Mouse (Mus musculus) frontal cortex, postnatal 10 days (tissue): ENCODE results near the gene Tm9sf3.
A peak's percentile ranks its signal among the peaks of the same experiment; 100 is the strongest.

Source experiments
- DNase-seq, 2 experiments: peaks; one replicate each; pipeline ENCODE4 v3.0.0; 2022; ENCODE audit warnings: low spot score in 2 of 2, mixed read lengths in 1 of 2

Tm9sf3 gene

GRCm38 (mm10) chr19:41262712-41263629 is 826 bp downstream of the Tm9sf3 start:
- DNase-seq = peak; percentile 40 to 64

GRCm38 (mm10) chr19:41260736-41261135 is 3.1 kb downstream of the Tm9sf3 start:
- no peak for DNase-seq

GRCm38 (mm10) chr19:41259256-41259655 is 4.5 kb downstream of the Tm9sf3 start:
- no peak for DNase-seq

DNA sequence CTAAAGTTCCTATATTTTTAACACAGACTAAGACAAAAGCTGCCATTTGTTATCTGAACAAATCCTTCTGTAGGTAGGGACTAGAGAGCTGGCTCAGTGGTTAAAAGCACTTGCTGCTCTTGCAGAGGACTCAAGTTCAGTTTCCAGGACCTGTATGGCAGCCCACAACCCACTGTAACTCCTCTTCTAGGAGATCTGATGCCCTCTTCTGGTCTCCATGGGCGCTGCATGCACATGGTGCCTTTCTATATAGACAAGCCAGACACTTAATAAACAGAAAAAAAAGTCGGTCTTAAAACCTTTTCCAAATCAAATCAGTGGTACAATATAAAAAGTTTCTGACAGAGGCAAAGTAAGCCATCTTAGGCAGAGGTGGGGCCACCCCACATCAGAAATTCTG is 5.1 kb downstream of the Tm9sf3 start:
- DNase-seq = no peak

GRCm38 (mm10) chr19:41254584-41254983 is 9.2 kb downstream of the Tm9sf3 start:
- no peak for DNase-seq

GRCm38 (mm10) chr19:41248968-41249367 is 14.8 kb downstream of the Tm9sf3 start:
- no peak for DNase-seq

DNA sequence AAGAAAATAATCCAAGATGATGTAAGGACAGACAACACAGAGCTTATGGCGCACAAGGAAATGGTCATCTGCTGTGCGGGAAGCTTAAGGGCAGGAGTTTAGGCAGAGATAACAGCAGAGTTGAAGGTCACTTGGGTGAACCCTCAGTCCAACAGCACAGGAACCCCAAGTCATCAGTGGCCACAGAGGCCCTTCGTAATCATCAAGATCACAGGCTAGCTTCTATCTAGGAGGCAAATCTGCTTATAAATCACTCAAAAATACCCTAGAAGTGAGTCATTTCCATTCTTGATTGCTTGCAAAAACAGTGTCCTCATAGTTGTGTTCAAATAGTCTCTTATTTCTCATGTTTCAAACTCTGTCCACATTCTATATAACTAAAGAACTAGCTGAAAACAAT is 15.5 kb downstream of the Tm9sf3 start:
- no peak for DNase-seq

DNA sequence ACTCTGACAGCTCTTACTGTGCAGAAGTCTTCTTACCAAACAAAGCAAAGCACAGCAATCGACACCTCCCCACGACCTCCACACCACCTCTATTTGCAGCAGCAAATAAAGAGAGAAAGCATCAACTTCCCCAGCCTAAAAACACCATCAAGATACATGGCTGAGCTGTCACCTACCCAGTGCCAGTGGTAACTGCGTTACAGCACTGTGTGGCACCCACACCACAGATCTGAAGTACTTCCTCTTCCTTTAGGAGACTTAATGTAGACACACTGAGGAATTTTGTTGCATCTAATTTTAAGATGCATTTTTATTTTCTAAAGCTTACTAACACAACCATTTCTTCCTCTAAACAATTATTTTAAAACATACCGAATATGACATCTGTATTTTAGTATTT is 17.5 kb downstream of the Tm9sf3 start:
- DNase-seq = no peak

DNA sequence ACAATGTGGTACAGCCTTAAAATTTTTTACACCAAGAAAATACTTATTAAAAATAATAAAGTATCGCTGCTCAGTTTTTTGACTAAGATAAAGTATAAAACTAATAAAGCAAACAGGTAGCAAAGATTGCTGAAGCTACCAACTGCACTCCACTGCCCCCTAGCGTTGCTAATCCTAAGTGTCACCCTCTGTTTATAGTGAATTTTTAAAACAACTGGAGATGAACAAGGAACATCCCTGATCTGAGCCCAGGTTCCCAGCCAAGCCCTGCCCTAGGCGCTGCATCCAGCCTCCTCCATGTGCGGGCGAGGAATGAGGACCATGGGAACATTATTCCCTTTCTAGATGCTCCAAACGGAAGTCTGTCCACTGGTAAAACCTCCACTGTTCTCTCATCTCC is 19.2 kb downstream of the Tm9sf3 start:
- DNase-seq = peak in 1 of 2 experiments; percentile 42

- DNase-seq = no peak
Measured at GRCm38 (mm10) chr19:41241997-41242396, 21.8 kb downstream of the Tm9sf3 start.

DNA sequence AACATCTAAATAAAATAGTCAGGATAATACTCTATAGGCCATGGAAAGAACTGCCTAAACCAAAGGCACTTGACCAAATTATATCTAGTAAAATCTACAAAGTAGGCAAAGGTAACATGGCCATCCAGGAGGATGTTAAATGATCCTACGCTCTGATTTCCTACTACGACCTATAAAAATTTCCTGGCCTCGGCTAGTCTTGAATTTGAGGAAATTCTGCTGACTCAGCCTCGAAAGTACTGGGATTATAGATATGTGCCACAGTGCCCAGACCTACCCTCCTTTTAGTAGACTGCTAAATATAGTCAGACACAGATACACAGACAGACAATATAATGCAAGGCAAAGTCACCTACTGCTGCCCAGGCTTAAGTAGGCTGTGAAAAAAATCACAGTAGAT is 30.1 kb downstream of the Tm9sf3 start:
- no peak for DNase-seq

GRCm38 (mm10) chr19:41208326-41208725 is 55.5 kb downstream of the Tm9sf3 start:
- DNase-seq = no peak

DNA sequence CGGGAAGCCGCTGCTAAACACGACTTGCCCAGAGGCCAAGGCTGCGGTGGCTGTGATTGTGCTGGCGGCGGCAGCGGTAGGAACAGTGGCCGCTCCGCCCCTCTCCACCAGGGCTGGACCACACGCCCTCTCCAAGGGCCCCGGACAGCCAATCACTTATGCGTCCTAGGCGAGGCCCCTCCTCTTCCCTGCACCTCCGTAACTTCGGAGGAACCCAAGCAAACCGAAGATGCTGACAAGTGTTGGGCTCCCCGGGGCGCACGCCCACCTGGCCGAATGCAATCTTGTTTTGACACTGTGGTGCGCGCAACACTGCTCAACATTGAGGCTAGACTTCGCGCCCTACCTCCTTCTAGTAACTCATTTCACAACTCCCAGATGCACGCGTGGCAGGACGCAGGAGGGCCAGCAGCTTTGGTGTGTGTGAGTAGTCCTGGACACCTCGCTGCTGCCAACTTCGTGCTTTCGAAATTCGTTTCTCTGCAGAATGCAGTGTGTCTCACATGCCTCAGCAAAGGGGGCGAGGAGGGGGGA is 56.9 kb downstream of the Tm9sf3 start, which contains the start of gene Tll2:
Tll2 (minus strand) TSS at position 25 of the 534 bp plus-strand sequence.
- DNase-seq = peak in 1 of 2 experiments; percentile 26

DNA sequence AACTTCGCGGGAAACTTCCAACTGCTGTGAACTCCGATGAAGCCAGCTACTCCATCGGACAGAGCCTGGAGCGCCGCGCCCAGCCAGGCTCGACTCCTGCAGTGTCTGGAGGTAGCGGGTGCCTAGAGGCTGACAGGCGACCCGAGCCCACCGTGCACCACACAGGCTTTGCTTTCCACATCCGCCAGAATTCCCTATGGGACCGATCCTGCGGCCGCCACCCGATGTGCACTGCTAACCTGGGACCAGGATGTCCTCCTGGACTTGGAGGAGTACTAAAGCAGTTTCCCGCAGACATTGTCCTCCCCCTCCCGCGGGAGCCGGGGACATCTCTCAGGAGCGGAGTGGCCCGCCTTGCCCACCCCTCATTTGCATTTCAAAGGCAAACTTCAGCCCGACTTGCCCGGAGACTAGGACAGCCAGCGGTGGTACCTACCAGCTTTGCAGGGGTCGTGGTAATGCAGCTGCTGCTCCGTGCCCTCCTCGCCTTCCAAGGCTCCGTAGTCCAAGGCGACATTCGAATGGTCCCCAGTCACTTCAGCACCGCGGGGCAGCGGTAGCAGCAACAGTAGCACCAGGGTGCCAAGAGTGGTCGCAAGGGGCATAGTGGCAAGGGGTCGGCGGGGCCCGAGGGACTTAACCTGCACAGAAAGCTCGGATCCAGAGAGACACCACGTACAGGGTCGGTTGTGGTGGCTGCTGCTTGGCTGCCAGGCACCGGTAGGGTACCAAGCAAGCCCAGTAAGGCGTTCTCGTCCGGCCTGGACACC is 57.6 kb downstream of the Tm9sf3 start:
- DNase-seq = no peak

- DNase-seq = no peak
Measured at GRCm38 (mm10) chr19:41204159-41205081, 59.4 kb downstream of the Tm9sf3 start.

GRCm38 (mm10) chr19:41197606-41198005 is 66.2 kb downstream of the Tm9sf3 start:
- DNase-seq = peak; percentile 50 to 68

DNA sequence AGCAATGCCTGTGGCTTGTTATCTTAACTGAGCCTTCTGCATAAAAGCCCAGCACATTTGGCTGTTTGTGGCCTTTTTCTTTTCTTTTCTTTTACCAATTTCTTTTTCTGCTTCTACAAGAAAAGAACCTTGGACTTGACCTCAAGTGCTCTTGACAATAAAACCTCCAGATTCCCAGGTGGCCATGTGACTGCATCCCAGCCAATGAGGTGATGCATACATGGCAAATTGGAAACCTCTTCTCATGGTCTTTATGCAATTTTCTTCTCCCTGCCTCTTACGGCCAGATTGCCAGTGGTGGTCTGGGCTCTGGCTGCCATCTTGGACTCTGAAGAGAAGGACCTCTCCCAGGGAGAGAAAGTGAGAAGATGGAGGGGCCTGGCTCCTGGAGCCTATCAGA is 70.4 kb downstream of the Tm9sf3 start:
- no peak for DNase-seq

DNA sequence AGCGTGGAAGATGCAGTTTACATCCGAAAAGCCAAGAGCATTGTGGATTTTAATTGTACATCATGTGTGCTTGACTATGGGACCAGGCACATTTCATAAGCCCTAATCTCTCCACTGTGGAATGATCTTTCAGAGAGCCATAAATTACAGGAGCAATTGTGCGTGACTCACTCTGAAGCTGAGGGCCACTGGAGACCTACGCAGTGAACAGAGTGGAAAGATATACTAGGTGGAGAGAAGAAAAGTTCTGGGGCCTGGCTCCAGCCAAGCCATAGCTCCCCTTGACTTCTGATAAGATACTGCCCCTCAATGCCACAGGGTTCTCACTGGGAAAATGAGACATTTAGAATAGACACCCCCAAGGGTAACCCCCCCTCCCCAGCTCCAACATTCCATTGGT is 70.8 kb downstream of the Tm9sf3 start:
- DNase-seq = no peak

DNA sequence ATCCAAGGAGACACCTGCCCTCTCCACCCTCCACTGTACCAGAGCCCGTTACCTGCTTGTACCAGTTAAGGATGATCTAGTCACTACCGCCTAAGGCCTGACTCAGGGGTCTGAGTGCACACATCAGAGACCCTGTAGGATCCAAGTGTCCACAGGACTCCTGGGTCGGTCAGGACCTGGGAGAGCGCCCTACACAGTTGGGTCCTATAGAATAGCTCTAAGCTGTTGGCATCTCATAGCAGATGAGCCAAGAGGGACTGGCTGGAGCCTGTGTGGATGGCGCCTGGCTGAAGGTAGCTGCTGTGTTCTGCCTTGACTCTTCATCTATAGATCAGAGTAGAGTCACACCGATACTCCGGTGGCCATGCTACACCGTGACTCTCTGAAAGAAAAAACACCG is 72.1 kb downstream of the Tm9sf3 start:
- DNase-seq = no peak

- DNase-seq = no peak
Measured at GRCm38 (mm10) chr19:41190876-41191434, 72.8 kb downstream of the Tm9sf3 start.

DNA sequence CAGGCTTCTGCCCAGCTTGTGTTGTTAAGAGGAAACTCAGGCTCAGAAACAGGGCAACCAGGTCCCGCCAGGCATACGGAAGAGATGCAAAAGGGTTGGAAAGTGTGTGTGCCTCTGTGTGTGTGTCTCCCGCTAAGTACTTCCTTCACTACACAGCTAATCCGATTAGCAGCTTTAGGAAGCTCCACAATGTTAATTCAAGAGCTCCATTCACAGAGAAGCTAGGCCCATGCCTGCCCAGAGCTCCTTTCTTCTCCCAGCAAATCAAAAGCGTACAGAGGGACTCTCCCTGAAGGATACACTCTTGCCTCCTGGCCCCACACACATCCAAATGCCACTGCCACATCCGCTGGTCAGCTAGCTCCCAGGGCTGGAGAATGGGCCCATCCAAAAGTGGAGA is 86.5 kb downstream of the Tm9sf3 start:
- DNase-seq = no peak
